Mouse (Mus musculus): ENCODE measurements at regions not wholly inside any gene's neighbourhood (a gene's known extent, or its start where the extent isn't known, plus 50 kb on each side); places are given as distances from the start of the nearest gene placed in this dataset.
A peak's percentile ranks its signal among the peaks of the same experiment; 100 is the strongest.

DNA sequence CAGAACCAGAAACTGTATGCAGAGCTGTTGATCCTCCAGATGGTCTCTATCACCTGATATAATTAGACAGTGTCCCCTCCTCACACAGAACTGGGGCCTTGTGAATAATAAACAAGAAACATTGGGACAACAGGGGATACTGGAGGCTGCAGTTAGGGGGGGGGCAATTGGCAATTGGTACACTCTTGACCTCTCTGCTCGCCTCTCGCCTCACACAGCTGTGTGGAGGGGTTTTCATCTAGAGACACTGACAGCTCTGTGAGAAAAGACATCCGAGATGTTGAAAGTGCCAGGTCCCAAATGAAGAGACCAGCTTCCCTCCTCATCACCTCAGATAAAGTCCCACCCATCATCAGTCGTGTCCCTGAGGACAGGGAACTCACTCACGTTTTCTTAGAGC lies 277.7 kb upstream of the Xylt1 start:
- DNase-seq (ENCODE audit: low read depth, low spot score) = no peak

DNA sequence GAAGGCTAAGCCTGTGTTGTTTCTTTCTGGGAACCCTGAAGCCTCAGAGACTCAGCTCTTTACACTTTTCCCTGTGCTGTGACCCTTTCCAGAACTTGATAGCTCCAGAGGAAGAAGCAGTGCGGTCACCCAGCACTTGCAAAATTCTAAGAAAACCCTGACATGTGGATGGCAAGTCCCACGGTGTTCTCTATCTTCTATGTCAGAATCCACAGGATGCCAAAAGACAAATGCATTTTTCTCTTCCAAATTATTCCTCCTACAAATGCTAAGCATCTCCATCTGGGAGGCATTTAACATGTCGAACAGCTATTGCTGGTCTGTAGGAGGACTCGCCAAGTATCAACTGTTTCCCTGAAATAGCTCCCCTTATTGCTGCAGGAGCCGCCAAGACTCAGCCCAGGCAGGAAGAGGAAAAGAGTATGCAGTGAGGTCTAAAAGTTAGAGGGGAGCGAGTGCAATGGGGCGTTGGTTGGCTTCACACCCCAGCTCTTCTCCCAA lies 274.0 kb upstream of the Xylt1 start:
- DNase-seq (ENCODE audit: low read depth, low spot score) = peak; percentile 97

DNA sequence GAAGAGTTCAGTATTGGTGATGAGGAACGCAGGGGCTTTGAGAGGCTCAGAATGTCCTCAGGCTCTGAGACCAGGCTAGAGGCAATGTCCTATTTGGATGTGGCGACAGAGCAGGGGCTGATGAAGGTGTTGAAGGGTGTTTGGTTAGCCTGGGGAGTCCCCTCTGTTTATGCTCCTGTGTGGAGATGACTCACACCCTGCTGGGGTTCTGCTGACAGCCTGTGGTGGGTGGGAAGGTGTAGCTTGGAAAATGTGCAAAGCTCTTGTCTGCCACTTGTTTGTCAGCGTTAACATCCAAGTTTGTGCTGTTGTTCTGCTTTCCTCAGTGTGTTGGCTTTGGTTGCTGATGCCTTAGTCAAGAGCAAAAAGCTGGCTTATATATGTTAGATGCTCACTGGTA lies 272.4 kb upstream of the Xylt1 start:
- peak; percentile 74 for DNase-seq (ENCODE audit: low read depth, low spot score)

DNA sequence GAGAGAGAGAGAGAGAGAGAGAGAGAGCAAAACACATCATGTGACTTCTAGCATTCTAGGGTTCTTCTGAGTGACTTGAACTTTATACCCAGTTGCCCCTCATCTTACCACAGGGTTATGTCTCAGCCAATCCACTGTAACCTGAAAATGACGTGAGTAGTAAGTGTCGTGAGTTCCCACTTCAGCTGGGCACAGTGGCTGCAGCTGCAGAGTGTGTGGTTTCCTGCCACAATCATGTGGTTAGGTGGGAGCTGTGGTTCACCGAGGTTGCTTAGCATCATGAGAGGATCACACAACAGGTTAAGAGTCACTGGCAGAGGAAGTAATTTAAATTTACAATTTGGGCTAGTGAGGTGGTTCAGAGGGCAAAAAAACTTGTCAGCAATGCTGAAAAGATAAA lies 253.1 kb upstream of the Xylt1 start:
- no peak for DNase-seq (ENCODE audit: low read depth, low spot score)

DNA sequence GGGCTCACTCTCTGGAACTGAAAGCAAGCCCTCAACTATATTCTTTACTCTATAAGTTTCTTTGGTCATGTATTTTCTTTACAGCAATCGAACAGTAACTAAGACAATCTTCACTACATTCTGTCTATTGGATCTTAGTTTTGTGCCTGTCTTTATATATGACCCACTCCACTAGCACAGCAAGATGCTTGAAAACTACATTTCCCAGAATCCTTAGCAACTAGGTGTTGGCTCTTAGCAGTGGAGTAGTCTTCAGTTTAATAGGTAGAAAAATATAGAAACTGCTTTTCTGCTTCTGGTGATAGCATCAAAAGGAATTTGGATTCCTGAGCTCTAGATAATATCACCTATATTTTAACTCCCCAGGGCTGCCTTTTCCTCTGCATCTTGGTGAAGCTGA lies 245.9 kb upstream of the Xylt1 start:
- no peak for DNase-seq (ENCODE audit: low read depth, low spot score)

DNA sequence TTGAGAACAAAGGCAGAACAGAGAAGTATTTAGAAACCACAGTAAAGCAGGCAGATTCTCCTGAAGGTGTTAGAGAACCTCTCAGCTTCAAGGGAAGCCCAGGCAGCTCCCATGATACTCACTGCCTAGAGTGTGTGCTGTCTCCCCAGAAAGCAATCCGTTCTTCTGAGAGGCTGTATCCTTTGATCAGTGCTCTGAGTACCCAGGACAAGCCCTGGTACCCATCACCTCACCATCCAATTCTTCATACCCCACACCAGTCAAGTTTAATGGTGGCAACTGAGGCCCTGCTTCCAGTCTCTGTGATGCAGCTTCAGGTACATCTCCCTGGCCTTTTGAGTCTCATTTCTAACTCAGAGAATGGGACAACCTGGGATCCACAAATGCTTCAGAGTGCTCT lies 242.1 kb upstream of the Xylt1 start:
- DNase-seq (ENCODE audit: low read depth, low spot score) = no peak

DNA sequence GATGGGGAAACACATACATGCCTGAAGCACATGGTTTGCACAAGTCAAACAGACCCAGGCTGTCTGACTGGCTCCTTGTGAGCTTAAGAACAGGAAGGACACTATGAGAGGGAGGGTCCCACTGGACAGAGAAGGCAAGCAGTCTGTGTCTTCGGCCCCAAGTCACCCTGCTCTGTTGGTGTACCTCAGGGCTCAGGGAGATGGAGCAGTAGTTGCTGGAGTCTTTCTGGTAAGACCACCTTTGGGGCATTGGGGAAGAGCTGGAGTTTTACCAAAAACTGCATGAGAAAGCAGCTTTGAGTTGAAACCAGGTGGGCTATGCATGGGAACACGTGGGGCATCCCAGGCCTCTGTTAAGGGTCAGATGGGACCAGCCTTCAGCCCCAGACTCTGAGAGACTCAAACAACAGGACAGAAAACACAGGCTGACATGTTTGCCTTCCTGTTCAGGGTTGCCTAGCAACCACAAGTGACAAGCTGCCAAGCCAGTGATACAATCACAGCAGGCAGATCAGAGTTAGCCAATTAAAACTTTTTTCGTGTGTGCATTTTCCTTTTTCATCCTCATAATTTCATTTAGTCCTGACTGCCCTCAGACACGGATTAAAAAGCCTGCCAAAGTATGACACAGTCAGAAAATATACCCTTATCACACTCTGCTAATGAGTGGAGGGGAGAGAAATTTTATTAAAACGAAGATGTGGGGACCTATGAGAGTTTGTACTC lies 241.4 kb upstream of the Xylt1 start:
- no peak for DNase-seq (ENCODE audit: low read depth, low spot score)

DNA sequence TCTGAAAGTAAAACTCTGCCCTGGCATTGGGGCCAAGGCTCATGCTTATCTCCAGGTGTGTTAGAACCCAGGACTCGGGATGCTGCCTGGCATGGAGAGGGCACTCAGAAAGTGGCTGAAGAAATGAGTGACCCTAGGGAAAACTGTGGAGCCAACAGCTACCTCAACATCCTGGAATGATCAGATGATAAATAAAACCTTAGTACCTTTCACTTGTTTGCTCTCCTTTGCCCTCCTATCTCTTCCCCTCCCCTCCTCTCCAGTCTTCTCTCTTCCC lies 240.9 kb upstream of the Xylt1 start:
- DNase-seq (ENCODE audit: low read depth, low spot score) = no peak

DNA sequence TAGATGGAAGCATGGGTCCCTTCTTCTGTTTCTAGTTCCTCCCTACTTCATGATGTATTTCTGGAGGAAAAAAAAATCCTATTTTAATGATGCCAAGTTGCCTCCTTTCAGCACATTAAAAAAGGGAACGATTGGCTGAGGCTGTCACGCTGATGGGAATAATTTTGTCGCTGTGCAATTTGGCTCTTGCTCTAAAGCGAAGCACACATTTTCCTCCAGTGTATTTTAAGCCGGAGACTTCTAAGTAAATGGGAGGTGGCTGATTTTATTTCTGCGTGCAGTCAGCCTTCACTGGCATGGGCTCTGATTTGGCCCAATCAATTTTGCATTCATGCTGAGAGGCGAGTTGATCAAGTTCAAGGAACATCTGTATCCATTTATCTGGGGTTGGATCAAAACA lies 234.0 kb upstream of the Xylt1 start:
- peak; percentile 89 for DNase-seq (ENCODE audit: low read depth, low spot score)

DNA sequence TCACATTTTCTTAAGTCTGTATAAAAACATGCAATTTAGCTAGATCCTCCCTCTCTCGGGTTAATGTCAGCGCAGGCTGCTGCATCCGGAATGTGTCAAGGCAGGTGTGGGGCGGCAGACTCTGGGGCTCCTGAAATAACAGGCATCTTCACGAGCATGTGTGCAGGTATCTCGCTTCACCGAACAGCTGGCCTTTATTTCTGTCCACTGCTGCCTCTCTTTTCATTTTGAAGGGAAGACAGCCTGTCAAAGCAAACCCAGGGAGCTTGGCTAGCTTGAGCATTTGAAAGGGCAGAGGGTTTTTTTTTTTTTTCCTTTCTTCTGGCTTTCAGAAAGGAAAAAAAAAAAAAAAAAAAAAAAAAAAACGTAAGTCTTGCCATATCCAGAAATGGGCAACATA lies 230.4 kb upstream of the Xylt1 start:
- DNase-seq (ENCODE audit: low read depth, low spot score) = no peak

DNA sequence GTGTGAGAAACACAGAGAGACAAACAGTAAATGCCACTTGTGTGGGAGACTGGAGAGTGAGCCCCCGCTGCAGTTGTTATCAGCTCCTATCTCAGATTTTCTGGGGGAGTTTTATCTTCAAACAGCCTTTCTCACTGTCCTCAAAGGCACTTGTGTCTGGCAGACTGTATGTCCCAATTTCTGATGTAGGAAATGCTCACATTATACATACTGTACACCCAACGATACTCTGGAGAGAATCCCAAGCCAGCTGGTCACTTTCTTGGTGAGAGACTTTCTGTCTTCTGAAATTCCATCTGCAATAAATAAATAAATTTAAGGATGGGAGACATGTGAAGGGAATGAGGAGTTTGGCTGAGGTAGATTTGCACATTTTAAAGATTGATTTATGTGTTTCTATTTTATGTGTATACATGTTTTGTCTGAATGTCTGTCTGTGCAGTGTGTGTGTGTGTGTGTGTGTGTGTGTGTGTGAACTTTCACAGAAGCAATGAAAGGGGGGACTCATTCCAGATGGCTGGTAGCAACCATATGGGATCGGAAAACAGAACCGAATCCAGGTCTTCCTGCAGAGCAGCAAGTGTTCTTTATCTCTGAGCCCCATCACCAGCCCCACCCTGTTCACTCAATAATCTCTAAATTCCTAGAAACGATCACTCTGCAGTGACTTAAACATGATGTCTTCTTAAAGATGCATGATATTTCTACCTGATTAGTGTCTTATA lies 226.8 kb upstream of the Xylt1 start:
- no peak for DNase-seq (ENCODE audit: low read depth, low spot score)

DNA sequence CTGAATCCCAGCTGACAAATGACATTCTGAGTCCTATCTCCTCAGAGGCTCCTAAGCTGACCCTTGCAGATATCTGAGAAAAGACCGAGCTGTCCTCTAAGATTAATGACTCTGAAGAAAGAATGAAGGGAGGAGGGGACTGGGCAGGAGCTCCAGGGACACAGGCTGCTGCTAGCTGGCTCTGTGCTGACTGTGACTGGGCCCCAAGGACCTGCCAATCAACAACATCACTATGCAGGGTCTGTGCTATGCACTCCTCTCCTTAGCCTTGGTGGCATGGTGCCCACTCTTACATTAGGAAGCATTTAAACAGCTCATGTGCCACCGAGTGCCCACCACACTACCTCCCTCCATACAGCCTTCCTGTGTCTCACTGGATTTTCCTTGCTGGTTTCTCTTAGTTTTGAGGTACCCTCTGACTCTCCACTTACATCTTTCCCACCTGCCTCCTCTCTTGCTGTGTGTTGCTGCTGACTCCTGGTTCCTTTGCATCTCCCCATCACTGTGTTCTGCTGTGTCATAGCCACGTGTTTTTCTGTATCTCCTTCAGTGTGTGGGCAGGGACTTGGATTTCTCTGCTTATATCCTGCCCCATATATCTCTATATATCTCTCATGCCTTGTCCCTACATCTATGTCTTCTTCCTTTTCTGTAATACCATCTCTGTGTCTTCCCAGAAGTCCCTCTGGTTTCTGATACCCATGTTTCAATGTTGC lies 219.4 kb upstream of the Xylt1 start:
- no peak for DNase-seq (ENCODE audit: low read depth, low spot score)

DNA sequence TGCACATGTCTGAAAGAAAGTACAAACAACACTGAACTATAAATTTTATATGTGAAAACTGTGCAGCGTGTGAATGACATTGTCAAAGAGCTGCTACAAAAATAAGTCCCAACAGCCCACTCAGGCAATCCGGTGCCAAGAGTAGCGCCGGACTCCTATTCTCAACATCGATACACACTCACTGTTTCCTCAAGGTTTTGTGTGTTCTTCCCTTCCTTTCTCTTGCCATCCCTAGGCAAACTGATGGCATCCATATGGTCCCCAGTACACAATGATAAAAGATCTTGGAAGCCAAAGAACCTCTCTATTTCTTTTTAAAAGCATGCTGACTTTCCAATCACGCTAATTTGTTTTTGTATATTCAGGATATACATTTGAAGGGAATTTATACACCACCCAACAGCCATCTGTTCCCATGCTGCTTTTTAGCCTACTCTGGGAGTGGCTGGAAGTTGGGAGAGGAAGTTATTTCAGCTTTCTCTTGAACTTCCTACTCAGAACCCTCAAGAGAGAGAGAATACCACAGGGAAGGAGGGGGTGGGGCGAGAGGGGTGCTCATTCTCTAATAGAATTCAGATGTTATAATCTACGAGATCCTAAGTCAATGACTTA lies 205.9 kb upstream of the Xylt1 start:
- DNase-seq (ENCODE audit: low read depth, low spot score) = peak; percentile 72

DNA sequence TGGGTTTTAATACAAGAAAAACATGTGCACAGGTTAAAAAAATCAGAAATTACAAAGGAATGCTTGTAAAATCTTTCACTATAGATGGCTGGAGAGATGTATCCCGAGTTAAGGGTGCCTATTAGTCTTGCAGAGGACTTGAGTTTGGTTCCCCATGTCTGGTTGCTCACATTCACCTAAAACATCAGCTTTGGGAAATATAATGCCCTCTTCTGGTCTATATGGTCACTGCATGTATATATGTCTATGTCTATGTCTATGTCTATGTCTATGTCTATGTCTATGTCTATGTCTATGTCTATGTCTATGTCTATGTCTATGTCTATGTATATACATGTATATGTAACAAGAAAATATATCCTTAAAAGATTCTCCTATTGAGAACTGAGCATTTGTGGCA lies 196.8 kb upstream of the Xylt1 start:
- no peak for DNase-seq (ENCODE audit: low read depth, low spot score)

DNA sequence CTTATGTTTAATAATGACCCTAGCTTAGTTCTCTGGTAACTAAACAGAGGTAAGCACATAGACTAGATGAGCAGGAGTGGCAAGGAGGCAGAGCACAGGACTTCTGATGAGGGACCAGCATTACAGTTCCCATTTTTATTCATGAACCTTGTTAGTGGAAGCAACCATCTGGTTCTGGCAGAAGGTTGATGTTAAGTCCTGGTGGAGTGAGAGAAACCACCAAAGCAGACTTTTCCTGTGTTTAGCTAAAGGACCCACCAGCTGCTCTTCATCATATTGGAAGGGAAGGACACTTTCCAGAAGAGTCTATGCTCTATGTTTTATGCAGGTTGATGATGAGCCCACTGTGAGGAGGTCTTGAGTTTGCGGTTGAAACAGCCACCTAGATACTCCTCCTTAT lies 194.9 kb upstream of the Xylt1 start:
- peak; percentile 26 for DNase-seq (ENCODE audit: low read depth, low spot score)

DNA sequence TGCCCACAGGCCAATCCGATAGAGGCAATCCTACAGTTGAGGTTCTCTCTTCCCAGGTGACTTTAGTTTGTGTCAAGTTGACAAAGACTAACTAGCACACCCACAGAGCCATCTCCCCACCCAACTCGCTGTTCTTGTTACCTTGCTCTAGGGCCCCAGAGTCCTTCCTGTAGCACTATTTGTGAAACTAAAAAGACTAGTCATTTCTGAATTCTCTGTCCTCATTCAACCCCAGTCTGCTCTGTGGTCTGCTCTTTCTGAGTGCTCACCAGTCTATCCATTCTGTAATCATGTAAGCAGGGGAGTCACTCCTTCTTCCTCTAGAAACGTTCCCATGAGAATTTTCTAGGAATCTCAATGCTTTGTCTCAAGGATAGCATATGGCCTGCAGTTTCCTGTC lies 184.2 kb upstream of the Xylt1 start:
- no peak for DNase-seq (ENCODE audit: low read depth, low spot score)

DNA sequence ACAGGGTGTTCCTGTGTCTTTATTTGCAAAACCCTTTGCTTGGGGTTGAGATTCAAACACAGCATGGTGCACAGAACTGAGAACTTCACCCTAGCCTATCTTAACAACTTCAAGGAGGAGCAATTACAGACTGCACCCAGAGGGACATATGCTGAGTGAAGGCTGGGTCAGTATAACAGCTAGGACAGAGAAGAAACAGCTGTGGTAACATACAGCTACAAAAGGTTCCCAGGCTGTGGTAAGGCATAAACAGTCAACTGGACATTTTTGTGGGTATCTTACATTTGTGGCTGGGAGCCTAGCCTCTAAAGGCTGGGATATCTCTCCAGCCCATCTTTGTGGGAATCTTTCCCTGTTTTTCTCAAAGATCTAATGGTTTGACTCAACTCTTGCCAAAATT lies 154.5 kb upstream of the Xylt1 start:
- no peak for DNase-seq (ENCODE audit: low read depth, low spot score)

DNA sequence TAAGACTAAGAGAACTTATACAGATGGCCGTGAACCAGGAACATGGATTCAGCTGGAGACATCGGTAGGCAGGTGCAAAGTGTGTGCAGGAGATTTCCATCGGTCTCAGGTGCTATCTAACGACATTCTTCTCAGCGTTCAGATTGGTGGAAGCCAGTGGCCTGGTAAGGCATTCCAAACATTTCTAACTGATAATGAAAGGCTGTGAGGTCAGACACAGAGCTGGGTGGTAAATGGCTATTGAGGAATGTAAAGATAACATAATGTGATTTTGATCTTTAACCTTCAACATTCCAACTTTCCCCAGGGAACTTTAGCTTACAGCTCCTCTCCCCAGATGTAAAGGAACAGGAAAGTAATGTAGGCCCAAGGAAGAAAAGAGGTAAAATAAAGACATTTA lies 151.2 kb upstream of the Xylt1 start:
- DNase-seq (ENCODE audit: low read depth, low spot score) = no peak

DNA sequence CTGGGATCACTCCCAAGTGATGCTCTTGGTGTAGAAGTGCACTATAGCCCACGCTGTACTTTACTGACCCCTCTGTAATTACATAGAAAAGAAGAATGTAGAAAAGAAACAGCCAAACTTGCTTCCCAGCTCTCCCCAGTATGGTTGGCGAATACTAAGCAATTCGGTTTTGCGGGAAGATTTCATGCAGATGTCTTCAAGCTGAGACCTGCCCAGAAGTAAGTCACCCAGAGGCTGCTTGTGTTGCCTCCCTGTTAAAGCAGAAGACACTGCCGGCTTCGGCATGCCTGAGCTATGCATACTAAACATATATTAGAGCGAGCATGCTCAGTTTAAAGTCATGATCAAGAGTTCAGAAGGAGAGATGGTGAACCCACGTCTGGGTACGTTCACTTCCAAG lies 124.0 kb upstream of the Xylt1 start:
- no peak for DNase-seq (ENCODE audit: low read depth, low spot score)

DNA sequence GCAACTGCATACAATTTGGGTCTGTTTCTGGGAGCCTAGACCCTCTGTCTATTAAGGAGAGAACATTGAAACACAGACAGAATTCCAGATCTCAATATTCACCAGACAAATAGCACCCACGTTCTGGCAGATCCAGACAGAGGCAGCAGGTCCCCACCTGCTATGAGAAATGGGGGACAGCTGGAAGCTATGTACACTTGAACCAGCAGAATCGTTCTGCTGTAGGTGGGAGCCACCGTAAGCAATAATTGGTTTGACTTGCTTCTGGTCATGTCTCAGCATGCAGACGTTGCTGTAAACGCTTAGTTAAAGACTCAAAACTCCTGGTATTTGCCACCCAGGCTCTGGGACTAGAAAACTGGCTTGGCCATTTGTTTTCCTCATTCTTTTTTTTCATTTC lies 122.2 kb upstream of the Xylt1 start:
- DNase-seq (ENCODE audit: low read depth, low spot score) = no peak

DNA sequence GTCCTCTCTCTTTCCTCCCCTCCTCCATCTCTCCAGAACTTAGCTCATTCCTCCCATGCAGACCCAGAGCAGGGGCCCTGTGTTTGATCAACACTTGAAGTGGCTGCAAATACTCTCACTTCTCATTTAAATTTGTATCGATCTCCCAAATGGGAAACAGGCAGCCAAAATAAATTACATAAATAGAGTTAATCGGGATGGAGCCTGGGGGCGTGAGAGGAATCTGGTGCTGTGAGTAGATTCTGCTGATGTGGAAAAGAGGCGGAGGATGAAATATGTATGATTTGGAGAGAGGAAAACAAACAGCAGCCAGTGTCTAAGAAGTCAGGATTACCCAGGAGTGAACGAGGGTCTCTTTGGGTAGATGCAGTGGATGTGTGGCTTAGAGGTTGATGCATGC lies 121.6 kb upstream of the Xylt1 start:
- DNase-seq (ENCODE audit: low read depth, low spot score) = peak; percentile 54

DNA sequence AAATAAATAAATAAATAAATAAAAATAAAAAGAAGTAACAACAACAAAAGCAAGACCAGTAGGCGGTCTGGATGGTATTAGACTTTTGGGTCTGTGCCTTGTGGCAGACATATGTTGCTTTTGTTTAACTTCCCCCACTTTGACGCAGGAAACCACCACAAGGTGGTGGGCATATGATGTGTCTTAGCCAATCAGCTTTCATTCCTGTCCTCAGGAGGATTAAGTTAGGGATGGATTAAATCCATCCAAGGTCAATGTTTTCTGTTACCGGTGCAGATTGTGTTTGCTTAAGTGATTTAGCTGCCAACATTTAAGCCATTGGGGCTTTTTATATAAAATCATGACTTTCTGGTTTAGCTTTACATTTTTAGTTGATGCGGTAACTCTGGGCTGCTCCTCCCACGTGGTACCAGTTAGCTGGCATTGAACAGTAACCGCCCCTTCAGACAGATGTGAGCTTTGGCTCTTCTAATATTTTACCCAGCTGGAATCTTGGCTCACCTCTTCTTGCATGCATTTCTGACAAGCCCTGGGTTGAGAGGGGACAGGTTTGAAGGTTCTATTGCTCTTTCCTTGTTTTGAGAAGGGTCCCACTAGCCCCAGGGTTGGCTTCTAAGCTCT lies 121.0 kb upstream of the Xylt1 start:
- DNase-seq (ENCODE audit: low read depth, low spot score) = no peak

Data from telencephalon, adult 2 months (tissue).